Mouse (Mus musculus): ENCODE data around the gene Inip. TPM values are rescaled to one million over a fixed set of nuclear protein-coding genes. Genes with fewer than 3 reads are reported as not detected.

The Inip gene
- polyA plus RNA-seq, 1 experiment from 2014 or later, result 16.7 TPM

GRCm38 (mm10) chr4:59760636-59761364 lies 40.6 kb downstream of the Inip start:
- Histone ChIP-seq H3K9me3 (ENCODE audit: control insufficient read depth) (no peaks in the 10 kb centered on the region), H3K36me3 (ENCODE audit: control insufficient read depth, insufficient read depth) (no peaks in the 10 kb centered on the region), H3K27me3 (replicated peaks; ENCODE audit: control insufficient read depth, insufficient read depth, low read length) (no peaks in the 10 kb centered on the region), H3K4me1 (replicated peaks; ENCODE audit: control insufficient read depth, insufficient read depth, low read length) (no peaks in the 10 kb centered on the region), H3K27ac (ENCODE audit: low read depth, low read length) (no peak overlapping the region), H3K9ac (ENCODE audit: low read depth, low read length) (no peak overlapping the region), H3K4me3 (ENCODE audit: low read depth, low read length) (no peak overlapping the region), H3K4me2 (replicated peaks; ENCODE audit: low read depth) (no peak overlapping the region)
- WGBS, result 46% methylated on average over 10 of the region's 10 CpGs
- peak; percentile 72 for TF ChIP-seq CTCF (IDR thresholded peaks at IDR 0.05; ENCODE audit: low read depth)
- ATAC-seq, result no peak

DNA sequence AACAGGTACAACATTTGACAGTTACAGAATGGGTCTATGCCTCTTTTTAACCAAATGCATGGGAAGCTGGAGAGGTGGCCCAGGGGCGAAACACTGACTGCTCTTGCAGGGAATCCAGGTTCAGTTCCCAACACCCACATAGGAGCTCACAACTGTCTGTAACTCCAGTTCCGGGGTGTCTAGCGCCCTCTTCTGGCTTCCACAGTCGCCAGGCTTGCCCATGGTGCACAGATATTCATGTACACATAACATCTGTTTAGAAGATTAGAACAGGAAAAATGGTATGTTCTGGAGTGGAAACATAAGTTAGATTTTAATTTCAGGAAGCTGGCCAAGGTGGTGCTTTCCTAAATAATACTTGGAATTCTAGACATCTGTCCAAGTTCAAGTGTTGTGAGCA lies 41.4 kb downstream of the Inip start:
- H3K36me3 ChIP-seq (ENCODE audit: control insufficient read depth, insufficient read depth), result no peaks in the 10 kb centered on the region
- no peak overlapping the region for H3K4me2 ChIP-seq (replicated peaks; ENCODE audit: low read depth)
- H3K9ac ChIP-seq (ENCODE audit: low read depth, low read length), result no peak overlapping the region
- no peaks in the 10 kb centered on the region for H3K4me1 ChIP-seq (replicated peaks; ENCODE audit: control insufficient read depth, insufficient read depth, low read length)
- H3K9me3 ChIP-seq (ENCODE audit: control insufficient read depth), result no peaks in the 10 kb centered on the region
- no peak overlapping the region for H3K4me3 ChIP-seq (ENCODE audit: low read depth, low read length)
- no peak for ATAC-seq
- peak; percentile 27 for TF ChIP-seq CTCF (IDR thresholded peaks at IDR 0.05; ENCODE audit: low read depth)
- 78% methylated on average over 4 of the region's 4 CpGs for WGBS
- H3K27me3 ChIP-seq (replicated peaks; ENCODE audit: control insufficient read depth, insufficient read depth, low read length), result no peaks in the 10 kb centered on the region
- no peak overlapping the region for H3K27ac ChIP-seq (ENCODE audit: low read depth, low read length)

- no peak overlapping the region for H3K27ac ChIP-seq (ENCODE audit: low read depth, low read length)
- TF ChIP-seq CTCF (IDR thresholded peaks at IDR 0.05; ENCODE audit: low read depth), result no peak
- peaks cover 1% of the 10 kb centered on the region; the same call in 1 of the 2 replicates for H3K36me3 ChIP-seq (ENCODE audit: control insufficient read depth, insufficient read depth)
- ATAC-seq, result no peak
- 81% methylated on average over 12 of the region's 12 CpGs for WGBS
- no peak overlapping the region for H3K9ac ChIP-seq (ENCODE audit: low read depth, low read length)
- no peaks in the 10 kb centered on the region for H3K27me3 ChIP-seq (replicated peaks; ENCODE audit: control insufficient read depth, insufficient read depth, low read length)
- H3K4me2 ChIP-seq (replicated peaks; ENCODE audit: low read depth), result no peak overlapping the region
- no peak overlapping the region for H3K4me3 ChIP-seq (ENCODE audit: low read depth, low read length)
- H3K9me3 ChIP-seq (ENCODE audit: control insufficient read depth), result no peaks in the 10 kb centered on the region
- no peaks in the 10 kb centered on the region for H3K4me1 ChIP-seq (replicated peaks; ENCODE audit: control insufficient read depth, insufficient read depth, low read length)
Observed at GRCm38 (mm10) chr4:59757452-59758435, 43.6 kb downstream of the Inip start.

GRCm38 (mm10) chr4:59756332-59757082 lies 44.9 kb downstream of the Inip start:
- ATAC-seq, result no peak

DNA sequence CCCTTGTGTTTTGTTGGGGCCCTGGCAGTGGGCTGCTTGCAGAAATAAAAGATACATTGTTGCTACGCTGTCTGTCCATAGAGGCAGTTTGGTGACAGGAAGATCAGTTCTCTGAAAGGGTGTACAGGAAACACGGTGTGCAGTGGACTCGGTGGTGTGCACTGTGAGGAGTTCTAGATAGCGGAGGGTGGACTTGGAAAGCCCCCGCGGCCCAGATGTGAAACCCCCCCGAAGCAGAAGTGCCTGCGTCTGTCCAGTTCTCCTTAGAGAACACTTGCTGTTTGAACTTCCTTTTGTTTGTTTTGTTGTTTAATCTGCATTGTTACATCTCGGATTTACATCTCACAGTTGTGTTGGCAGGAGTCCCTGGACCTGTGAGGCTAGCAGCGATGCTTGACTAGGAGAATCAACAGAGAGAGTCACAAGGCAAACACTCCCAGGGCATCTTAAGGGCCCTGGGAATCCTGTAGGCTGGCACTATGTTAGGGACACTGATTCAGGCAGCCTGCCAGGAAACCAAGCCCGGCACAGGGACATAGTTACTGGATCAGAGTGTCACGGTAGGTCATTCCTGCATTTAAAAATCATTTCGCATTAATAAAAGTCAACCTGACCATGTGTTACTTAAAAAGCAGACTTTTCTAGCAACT lies 47.8 kb downstream of the Inip start:
- 70% methylated on average over 13 of the region's 13 CpGs for WGBS
- no peaks in the 10 kb centered on the region for H3K4me1 ChIP-seq (replicated peaks; ENCODE audit: control insufficient read depth, insufficient read depth, low read length)
- no peaks in the 10 kb centered on the region for H3K27me3 ChIP-seq (replicated peaks; ENCODE audit: control insufficient read depth, insufficient read depth, low read length)
- ATAC-seq, result no peak
- H3K36me3 ChIP-seq (ENCODE audit: control insufficient read depth, insufficient read depth), result peaks cover 5% of the 10 kb centered on the region; the same call in 1 of the 2 replicates
- no peak overlapping the region for H3K4me2 ChIP-seq (replicated peaks; ENCODE audit: low read depth)
- H3K9me3 ChIP-seq (ENCODE audit: control insufficient read depth), result no peaks in the 10 kb centered on the region
- no peak for TF ChIP-seq CTCF (IDR thresholded peaks at IDR 0.05; ENCODE audit: low read depth)
- H3K27ac ChIP-seq (ENCODE audit: low read depth, low read length), result no peak overlapping the region
- H3K9ac ChIP-seq (ENCODE audit: low read depth, low read length), result no peak overlapping the region
- H3K4me3 ChIP-seq (ENCODE audit: low read depth, low read length), result no peak overlapping the region

More at GRCm38 (mm10) chr4:59756332-59757082, 44.9 kb downstream of the Inip start:
- H3K4me3 ChIP-seq (ENCODE audit: low read depth, low read length), result no peak overlapping the region
- H3K27ac ChIP-seq (ENCODE audit: low read depth, low read length), result no peak overlapping the region
- H3K9me3 ChIP-seq (ENCODE audit: control insufficient read depth), result no peaks in the 10 kb centered on the region
- no peak overlapping the region for H3K9ac ChIP-seq (ENCODE audit: low read depth, low read length)
- H3K4me1 ChIP-seq (replicated peaks; ENCODE audit: control insufficient read depth, insufficient read depth, low read length), result no peaks in the 10 kb centered on the region
- WGBS, result 85% methylated on average over 9 of the region's 9 CpGs
- TF ChIP-seq CTCF (IDR thresholded peaks at IDR 0.05; ENCODE audit: low read depth), result no peak
- peaks cover 5% of the 10 kb centered on the region; the same call in 1 of the 2 replicates for H3K36me3 ChIP-seq (ENCODE audit: control insufficient read depth, insufficient read depth)
- H3K27me3 ChIP-seq (replicated peaks; ENCODE audit: control insufficient read depth, insufficient read depth, low read length), result no peaks in the 10 kb centered on the region
- H3K4me2 ChIP-seq (replicated peaks; ENCODE audit: low read depth), result no peak overlapping the region
